Mouse (Mus musculus) monocyte, adult 59 days (primary cell): Measurements from ENCODE around the gene Krt25. TPM values are rescaled to one million over a fixed set of nuclear protein-coding genes. Genes with fewer than 3 reads are reported as not detected.

ENCODE experiments used
- total RNA-seq, 2 experiments: library from RNA; stranded (reverse); gene quantifications; one replicate each; pipeline ENCODE4 v1.2.4; 2023

The Krt25 gene
- not detected for total RNA-seq

DNA sequence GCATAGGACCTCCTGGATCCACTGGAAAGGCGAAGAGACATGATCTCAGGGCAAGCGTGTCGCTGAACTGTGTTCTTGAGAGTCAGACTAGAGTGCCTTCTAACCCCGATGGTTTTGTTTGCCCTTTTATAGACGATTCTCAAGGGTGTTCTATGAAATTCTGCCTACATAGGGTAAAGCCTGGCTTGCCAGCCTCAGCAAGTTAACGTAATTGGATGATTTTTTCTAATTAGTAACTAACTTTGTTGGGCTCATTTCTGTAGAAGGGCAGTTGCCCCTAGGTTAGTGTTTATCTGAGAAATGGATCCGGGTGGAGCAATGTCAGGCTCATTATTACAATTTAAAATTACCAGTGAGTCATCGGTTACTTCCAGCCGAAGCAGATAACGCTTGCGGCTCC lies at the start of gene Krt25:
Krt25 (minus strand) TSS at position 101 of the 400 bp plus-strand sequence.

DNA sequence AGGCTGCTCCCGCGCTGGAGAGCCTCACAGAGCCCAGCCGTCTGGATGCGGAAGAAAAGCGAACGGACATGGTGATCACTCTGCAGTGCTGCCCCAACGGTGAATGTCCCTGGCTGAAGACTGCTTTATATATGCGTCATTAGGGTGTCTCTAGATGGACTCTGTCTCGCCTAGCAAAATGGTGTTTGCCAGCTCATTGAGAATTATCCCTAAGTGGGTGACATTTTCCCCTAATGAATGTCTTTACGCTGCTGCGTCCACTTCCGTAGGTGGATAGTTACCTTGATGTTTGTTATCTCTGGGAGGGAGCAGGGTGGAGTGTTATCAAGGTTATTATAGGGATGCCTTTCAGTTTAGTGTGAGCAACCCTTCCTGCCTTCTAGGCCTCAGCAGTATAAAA lies 28.3 kb upstream of the Krt25 start, which contains the start of gene Krt27:
Krt27 (minus strand) TSS at position 101 of the 400 bp plus-strand sequence.

DNA sequence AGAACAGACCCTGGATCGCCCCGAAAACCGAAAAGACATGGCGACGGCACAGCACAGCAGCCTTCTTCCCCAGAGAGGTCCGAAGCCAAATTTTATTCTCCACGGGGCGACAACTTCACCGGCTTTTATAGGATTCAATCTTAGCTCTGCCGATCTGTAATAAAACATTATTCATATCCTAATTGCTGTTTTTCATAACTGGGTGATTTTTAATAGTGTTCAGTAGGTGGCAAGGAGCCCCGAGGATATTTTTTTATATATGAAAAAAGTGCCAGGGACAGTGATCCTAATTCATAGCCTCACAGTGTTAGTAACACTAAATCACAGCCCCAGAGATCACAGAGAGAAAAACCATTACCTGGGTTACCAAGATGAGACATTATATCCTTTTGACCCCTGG lies 15.1 kb upstream of the Krt25 start, which contains the start of gene Krt26:
Krt26 (minus strand) TSS at position 101 of the 400 bp plus-strand sequence.

DNA sequence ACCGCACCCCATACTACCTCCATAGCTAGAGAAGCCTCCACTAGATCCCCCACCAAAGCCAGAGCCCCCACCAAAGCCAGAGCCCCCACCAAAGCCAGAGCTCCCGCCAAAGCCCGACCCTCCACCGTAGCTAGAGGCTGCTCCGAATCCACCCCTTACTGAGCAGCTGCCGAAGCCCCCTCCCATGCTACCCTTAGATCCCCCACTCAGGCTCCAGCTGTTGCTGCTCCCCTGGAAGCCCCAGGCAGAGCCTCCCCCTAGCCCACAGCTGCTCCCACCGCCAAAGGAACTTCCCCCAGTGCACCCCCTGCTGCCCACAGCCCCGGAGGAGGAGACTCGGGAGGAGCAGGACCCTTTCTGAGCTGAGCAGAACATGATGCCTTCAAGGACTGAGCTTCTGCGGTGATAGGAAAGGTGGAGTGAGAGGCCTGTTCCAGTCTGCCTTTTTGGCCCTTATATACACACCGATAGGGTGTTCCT lies 37.9 kb downstream of the Krt25 start, which contains the start of gene Krt24:
Krt24 (minus strand) TSS at position 430 of the 480 bp plus-strand sequence.

Other genes starting within 250 kb of the Krt25 start
- gene Tns4, start 233.6 kb downstream of the Krt25 start, total RNA-seq = 10 to 100 TPM; 15.4 to 17.9 TPM
- 10 to 100 TPM; 15.0 to 16.6 TPM for gene Ccr7, start 167.9 kb downstream of the Krt25 start, total RNA-seq
- 10 to 100 TPM; 69.8 to 97.3 TPM for gene Smarce1, start 91.9 kb downstream of the Krt25 start, total RNA-seq
- not detected for gene Krt222, start 78.9 kb downstream of the Krt25 start, total RNA-seq
- gene Krt24, start 37.7 kb downstream of the Krt25 start, total RNA-seq = not detected
- gene Krt26, start 15.0 kb upstream of the Krt25 start, total RNA-seq = not detected
- gene Krt27, start 28.2 kb upstream of the Krt25 start, total RNA-seq = not detected
- gene Krt28, start 52.0 kb upstream of the Krt25 start, total RNA-seq = not detected
- gene Krt10, start 66.4 kb upstream of the Krt25 start, total RNA-seq = 1 to 10 TPM in 1 of 2 experiments, not detected in 1; 2.0 TPM
- not detected for gene Krt12, start 99.3 kb upstream of the Krt25 start, total RNA-seq
- gene Krt20, start 115.2 kb upstream of the Krt25 start, total RNA-seq = not detected
- gene Krt23, start 170.2 kb upstream of the Krt25 start, total RNA-seq = not detected
- not detected for gene Krt39, start 198.4 kb upstream of the Krt25 start, total RNA-seq
- gene Krt40, start 220.2 kb upstream of the Krt25 start, total RNA-seq = not detected
- not detected for gene Krtap3-3, start 227.9 kb upstream of the Krt25 start, total RNA-seq
- gene Krtap3-2, start 233.9 kb upstream of the Krt25 start, total RNA-seq = not detected
- gene Gm11939, start 236.5 kb upstream of the Krt25 start, total RNA-seq = not detected
- not detected for gene Krtap3-1, start 243.7 kb upstream of the Krt25 start, total RNA-seq